Mouse (Mus musculus) cerebellum, postnatal 4 days (tissue): ENCODE measurements at regions not wholly inside any gene's neighbourhood (a gene's known extent, or its start where the extent isn't known, plus 50 kb on each side); places are given as distances from the start of the nearest gene placed in this dataset.

ENCODE experiments used
- DNase-seq, 2 experiments: peaks; one replicate each; pipeline ENCODE4 v3.0.0; 2022; ENCODE audit warnings: low spot score in 2 of 2, mixed read lengths in 1 of 2

DNA sequence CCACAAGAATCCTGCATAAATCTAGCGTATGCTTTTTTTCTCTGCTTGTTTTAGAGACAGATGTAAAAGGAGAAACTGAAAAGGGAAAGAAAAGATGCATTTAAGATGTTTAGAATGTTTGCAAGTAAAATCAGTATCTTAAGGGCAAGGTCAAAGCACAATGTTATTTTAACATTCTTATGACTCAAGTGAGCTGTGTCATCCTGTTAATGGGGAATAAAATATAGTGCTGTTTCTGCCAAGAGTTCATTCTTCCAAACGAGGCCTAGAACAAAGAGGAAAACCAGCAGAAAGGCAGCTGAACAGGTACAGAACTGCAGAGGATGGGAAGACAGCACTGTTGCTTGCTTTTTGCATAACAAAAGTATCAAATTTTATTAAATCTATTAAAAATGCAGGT lies 156.7 kb upstream of the Tmtc1 start:
- no peak for DNase-seq

DNA sequence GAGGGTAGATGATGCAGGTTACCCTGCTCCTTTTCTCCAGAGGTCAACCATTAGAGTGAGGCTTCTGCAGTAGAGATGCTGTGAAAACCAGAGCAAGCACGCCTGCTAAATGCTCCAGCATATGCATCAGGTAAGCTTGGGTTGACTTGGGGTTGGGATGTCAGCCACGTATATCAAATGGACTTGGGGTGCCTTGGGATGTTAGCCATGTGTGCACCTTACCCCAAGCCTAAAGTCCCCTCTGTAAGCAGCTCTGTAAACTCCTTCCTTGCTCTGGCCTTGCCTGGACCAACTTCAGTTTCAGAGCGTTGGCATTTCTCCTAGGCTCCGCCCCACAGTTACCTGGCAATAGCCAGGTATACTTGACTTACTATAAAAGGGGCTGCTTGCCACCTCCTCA lies 155.3 kb upstream of the Tmtc1 start:
- DNase-seq: no peak

DNA sequence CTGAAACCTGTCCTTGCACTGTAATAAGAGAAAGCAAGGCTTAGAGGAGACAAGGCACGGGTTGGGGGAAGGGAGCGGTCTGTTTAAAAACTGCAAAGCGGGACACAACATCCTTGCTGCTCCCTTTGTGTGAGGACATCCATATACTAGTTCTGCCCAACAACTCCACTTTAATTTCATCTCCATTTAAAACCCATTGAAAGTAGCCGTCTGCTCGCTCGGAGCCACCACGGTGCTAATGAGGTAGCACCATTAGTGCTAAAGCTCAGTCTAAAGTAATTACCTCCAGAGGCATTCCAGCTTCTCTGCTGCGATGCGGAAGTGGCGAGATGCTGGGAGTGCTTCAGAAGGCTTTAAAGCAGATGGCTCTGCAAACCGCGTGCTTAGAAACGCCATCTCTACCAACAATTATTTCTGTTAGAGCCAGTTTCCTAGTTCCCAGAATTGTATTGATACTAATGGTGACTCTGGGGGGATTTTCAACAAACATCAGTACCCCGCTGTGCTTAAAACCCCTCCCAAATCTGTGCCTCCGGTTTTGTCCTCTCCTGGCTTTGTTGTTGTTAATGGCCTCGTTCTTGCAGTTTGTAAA lies 154.7 kb upstream of the Tmtc1 start:
- no peak for DNase-seq

DNA sequence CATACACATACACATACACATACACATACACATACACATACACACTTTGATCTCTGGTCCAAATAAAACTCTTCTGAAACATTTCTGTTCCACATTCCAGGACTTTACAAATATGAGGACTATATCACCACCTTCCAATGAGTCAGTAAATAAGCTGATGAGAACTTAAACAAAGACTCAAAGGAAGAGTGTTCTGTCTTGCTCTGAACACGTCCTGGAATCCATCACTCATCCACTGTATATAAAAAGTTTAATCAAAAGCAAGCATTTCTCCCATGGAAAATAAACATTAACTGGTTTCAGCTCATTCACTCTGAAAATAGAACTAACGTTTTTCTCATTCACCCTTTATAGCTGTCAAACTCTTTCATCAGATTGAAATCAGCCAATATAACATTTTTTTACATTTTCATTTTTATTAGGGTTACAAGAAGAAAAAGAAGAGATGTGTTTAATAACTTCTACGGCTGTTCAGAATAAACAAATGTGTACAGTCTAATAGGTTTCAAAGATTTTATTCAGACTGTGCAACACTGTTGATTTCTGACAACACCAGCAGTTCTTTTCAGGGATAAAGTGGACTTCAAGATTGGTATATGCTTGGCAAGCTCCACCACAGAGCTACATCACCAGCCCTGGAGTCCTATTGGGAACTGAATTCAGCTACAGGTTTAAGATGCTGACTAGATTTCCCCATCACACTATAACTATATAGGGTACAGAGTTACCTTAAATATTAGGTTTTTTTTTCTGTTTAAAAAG lies 151.0 kb upstream of the Tmtc1 start:
- no peak for DNase-seq

DNA sequence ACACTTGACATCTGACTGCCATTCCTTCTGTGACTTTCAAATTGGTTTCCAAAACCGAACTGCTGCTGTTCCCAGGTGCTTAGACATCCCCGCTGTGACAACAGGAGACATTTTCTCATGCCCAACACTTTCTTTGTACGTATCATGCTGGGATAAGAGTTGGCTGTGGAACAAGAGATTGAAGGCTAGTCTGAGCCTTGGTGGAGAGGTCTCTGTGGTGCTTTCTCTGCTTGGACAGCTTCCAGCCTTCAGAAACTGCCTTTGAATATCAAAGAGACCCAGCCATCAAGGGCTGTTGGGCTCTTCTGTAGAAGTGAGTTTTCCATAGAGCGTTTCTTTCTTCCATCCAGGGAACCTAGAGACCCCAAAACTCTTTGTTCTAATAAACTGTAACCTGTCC lies 144.8 kb upstream of the Tmtc1 start:
- no peak for DNase-seq

DNA sequence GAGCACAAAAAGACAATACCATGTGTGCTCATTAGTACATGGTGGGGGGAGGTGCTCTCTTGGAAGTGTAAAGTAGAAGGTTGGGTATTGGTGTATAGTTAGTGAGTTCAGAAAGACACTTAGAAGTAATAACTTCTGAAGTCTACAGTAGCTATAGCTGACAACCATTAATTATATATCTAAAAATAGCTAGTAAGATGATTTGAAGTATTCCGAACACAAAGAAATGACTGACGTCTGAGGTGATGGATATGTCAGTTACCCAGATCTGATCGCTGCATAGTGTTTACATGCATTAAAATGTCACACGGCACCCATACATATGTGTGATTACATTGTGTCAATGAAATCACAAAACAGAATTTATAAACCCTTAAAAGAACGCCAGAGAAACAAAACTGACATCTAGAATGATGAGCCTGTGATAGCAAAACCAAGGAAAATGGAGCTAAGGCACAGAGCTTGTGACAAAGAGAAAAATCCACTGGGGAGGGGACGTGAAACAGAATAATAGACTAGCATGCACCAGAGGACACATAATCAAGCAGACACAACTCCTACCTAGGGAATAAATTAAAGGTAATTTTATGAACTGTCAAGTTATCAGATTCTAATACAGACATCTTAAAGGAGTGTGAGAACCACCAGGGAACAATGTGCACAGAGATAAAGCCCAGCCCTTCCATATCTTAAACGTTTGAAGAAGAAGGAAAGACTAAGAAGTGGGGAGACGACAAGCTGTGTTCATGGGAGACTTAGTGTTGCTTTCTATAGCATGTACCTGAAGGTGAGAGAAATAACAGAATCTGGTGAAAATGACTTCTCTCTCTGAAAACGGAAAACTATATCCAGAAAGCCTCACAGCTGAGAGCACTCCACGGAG lies 142.5 kb upstream of the Tmtc1 start:
- DNase-seq: no peak

DNA sequence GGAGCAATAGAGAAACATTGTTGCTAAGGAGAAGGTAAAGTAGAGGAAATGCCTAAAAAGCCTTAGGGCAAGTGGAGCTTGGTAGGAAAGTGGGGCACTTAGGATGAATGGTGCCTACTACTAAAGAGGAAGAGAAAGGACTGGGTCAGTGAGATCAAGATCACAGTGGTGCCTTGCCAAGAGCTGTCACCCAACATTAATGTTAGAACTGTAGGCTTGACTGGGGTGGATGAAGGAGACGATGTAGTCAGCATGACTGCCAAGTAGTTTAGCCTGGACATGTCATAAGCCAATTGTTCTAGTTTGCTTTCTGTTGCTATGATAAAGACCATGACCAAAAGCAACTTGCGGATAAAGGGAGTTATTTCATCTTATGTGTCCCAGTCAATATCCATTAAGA lies 139.9 kb upstream of the Tmtc1 start:
- DNase-seq: no peak

DNA sequence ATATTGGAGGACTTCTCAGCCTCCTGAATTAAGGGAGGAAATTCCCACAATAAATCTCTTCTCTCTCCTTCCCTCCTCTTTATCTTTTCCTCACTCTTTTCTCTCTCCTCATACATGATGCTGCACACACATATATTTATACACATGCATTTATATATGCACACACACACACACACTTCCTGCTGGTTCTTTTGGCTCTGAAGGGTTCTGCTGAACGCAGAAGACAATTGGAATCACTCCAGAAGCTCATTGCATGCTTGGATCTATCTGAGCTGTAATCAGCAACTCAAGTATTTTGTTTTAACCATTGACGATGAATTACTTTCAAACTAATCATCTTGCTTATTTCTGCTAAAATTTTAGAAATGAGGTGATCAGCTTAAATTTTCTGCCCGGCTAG lies 134.1 kb upstream of the Tmtc1 start:
- no peak for DNase-seq

DNA sequence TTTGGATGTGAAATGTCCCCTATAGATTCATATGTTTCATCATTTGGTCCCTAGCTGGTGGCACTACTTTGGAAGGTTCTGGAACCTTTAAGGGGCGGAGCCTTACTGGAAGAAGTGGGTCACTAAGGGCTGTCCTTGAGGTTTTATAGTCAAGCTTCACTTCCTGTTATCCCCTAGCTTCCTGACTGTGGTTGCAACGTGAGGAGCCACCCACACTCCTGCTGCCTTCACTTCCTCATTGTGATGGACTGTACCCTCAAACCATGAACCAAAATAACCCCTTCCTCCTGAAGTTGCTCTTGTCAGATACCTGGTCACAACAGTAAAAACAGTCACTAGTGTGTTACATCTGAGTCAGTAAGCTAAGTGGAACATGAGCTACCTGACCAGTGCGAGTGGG lies 133.5 kb upstream of the Tmtc1 start:
- DNase-seq: no peak

DNA sequence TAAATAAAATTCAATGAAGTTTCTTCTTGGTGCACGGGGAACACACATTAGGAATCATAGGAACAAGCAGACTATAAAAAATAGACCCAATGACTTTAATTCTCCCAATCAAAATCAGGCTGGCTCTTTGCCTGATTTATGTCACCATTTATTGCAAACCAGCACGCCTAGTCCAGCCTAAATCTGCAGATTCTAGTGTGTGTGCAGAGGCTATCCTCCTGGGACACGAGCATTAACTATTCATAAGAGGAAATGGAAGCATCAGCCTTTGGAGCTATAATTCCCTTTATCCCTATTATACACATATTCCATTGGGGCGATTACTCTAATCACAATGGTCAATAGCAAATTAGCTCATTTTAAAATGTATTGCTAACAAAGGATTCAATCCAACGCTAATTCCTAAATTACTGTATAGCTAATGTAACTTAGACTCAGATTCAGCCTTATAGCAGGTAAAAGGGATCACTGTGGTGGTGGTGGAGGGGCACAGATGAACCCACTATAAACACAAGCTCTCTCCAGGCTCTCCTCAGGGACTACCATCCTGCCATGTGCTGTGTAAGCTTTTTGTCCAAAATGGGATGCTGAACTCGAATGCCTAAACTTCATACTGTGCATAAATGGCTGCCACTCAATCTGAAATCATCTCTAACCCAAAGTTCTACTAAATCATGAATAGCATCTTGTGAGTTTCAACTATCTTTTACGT lies 130.7 kb upstream of the Tmtc1 start:
- no peak for DNase-seq

DNA sequence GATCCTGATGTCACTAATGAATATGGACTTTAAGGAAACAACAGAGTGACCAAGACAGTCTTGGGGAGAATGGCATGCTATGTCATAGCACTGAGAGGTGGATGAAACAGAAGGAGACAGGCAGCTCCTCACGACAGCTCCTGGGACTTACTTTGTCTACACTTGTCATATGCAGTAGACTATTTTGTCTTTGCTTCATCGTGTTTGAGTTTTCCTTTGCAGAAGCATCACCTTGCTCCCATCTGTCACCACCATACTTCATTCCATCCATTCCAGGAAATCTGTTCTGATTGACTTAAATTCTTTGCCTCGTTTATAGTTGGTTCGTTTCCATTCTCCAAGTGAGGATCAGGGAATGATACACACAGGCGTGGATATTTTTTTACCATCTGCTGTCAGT lies 128.0 kb upstream of the Tmtc1 start:
- DNase-seq: no peak

DNA sequence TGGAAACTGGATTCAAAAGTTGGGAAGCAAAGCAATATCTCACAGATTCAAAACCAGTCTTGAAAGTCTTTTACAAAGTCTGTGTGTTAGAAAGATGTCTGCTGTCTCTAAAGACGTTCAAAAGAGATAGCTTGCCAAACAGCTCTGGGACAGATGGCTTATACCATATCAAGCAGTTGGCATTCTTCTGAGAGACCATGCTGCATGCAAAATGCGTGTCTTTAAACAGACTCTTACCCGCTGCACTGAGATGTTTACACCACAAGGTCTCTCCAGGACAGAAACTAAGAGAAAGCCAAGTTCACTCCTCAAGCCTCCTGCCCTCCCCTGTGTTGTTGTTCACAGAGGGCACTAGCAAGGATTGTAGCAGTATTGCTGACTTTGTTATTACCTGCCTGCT lies 127.5 kb upstream of the Tmtc1 start:
- DNase-seq: no peak

DNA sequence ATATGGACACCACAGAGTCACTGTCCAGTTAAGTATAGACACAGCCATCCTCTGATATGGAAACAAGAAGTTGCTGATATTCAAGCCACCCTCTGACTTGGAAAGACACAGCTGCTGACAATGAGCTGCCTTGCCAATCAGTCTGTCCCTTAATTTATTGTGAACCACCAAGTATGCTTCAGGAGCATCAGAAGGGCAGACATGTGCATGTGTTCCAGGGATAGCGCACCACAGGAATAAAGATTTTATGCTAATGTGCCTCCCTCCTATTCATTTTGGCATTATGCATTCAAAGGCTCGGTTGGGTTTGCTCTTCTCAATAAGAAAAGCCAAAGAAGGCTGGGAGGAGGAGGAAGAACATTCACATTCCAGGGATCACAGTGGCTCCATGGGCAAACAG lies 120.0 kb upstream of the Tmtc1 start:
- DNase-seq: no peak

DNA sequence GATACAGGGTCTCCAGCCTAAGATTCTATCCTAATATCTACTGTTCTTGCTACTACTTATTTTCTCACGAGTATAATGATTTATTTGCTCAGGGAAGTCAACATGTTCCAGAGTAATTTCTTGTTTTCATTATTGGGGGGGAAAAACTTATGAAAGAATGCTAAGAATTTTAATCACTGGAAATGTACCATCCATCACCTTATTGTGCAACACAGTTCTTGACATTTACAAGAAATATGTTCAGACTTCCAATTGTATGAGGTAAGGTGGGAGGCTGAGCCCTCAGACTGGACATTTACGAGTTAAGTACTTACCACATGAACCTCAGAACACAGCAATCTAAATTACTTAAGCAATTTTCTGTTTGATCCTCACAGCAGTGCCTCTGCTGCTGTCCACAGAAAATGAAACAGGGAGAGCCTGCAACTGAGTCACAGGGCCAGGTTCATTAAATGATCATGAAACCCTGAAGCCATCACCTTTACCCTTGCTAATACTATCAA lies 118.1 kb upstream of the Tmtc1 start:
- no peak for DNase-seq

DNA sequence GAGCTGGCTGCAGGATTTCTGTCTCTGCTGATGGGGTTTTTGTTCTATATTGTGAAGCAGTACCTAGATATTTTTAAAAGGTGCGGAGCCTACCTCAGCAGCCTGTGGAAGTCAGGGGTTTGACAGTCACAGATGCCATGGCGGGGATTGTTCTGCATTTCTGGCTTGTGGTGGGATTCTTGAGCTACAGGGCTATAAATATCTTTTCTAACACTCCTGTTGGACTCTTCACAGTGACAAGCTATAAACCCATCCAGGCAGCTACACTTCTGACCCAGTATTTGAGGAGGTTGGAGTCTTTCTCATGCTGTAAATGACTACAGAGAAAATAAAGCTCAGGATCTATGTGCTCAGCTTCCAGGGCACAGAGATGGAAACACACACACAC lies 112.3 kb upstream of the Tmtc1 start:
- DNase-seq: no peak

DNA sequence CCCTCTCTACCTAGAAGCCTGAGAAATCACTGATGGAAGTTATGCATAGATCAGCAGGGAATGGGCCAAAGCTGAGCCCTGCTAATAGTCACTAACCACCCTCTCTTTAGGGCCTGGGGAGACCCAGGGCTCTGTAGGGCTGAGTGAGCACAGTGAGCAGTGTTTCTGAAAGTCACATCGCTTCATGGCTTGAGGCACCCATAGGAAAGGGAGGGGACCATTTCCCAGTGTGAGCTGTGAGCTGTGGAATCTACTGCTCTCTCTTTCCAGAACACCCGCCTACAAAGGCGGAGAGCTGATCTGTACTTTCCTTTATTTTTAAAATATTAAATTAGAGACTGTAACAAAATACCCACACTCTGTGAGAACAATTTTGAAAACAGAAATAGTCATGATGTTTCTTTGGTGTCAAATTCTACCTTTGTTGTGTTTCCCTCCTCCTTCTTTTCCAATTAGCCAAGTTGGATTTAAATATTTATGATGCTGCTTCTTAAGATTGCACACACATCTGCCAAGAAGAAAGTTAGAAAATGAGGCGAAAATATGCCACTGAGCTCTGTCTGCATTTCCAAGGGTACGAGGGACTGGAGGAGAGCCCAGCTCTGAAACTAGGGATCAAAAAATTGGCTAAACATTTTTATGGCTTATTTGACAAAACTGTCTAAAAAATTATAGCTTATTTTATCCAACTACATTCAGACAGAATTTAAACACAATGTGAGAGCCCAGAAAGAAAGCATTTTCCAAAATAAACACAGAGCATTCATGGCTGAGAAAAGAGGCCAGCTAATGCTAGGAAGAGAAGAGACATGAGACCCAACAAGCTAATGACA lies 111.7 kb upstream of the Tmtc1 start:
- no peak for DNase-seq

DNA sequence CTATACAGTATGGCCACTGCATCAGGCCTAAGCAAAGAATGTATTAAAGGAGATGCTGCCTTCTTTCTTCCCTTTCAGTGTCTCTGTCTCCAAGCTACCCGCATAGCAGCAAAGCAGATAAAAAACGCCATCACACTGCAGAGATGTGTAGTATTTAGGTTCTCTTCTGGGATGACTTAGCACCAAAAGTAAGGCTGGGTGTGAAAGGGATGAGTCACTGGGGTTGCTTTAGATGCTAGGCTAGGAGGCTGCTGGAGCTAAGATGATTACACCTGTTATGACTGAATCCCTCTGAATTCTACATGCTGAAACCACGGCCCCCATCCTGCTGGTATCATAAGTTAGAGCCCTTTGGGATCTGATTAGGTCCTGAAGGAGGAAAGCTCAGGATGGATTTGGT lies 110.3 kb upstream of the Tmtc1 start:
- no peak for DNase-seq

DNA sequence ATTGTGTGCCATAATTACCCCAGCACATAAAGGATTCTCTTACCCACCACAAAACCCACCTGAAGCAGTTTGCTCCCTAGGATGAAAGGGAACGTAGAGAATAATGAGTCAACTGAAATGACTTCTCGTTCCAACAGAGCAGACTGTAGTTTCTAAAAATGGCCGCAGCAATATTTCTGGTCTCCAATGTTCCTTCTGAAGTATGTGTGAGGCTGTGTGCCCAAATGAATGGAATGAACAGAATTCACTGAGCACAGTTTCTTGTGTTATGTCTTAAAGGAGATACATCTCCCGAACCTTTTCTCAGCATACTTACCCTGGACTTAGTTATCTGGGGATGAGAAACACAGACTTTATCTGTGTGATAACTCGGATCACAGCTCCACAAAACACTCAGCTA lies 109.4 kb upstream of the Tmtc1 start:
- DNase-seq: no peak

DNA sequence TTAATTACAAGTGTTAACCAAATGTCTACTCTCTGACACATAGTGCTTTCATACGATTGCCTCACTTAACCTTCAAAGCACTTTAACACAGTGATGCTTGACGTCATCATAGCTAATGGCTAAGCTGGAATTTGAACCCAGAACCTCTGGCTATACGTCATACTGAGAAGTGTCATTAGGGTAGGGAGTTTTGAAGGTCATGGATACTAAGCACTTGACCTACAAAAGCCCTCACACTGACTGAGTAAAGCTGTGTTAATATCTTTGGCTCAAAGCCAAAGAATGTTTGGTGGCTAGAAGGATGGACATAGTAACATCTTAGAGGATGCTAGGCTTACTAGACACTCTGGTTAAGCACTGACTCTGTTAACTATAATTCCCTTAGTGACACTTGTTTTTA lies 106.9 kb upstream of the Tmtc1 start:
- no peak for DNase-seq

DNA sequence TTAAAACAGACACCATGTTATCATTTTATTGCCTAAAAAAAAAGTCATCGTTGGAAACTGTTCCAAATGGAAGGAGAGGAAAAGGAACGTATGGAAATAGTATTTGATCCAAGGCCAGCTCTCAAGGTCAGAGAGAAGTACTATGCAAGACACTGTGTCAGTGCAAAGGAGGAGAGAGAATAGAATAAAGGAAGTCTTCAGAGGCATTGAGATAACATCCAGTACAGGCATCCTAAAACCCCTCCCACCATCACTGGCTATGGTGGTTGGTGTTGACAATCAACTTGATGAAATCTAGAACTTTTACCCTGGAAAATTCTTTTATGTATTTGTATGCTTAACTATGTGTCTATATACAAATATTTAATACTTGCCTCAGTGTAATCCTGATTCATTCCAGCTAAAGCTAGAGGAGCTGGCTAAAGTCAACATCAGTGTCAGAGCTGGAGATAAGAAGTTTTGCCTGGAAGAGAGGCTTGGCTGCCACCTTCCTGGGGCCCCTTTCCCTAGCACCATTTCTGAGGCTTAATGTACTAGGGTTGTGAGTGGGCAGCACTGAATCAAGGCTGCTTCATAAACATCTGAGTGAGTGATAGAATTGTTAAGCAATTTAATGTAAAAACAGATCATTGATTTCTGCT lies 104.1 kb upstream of the Tmtc1 start:
- DNase-seq: no peak

DNA sequence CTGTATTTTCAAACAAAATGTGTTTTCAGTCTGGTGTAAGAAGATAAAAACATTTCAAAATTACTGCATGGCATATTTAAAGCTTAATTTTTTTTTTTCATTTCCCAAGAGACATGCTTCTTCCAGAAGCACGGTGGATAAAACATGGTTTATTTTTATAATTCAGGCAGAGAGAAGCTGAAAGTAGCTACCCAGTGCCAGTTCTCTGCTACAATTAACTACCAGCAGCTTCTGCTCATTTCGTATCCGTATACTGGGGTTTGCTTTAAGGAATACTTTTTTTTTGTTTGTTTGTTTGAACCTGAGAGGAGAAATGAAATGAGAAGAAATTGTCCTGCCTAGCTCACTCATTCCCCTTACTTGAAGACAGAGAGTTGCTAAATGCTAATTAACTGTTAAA lies 98.9 kb upstream of the Tmtc1 start:
- DNase-seq: no peak
